Mouse (Mus musculus): ENCODE measurements around the gene Usp39.

Usp39 gene

GRCm38 (mm10) chr6:72352636-72353405 lies 7.8 kb upstream of the Usp39 start:
- DNase-seq (ENCODE audit: low spot score in 2 of 2): no peak

DNA sequence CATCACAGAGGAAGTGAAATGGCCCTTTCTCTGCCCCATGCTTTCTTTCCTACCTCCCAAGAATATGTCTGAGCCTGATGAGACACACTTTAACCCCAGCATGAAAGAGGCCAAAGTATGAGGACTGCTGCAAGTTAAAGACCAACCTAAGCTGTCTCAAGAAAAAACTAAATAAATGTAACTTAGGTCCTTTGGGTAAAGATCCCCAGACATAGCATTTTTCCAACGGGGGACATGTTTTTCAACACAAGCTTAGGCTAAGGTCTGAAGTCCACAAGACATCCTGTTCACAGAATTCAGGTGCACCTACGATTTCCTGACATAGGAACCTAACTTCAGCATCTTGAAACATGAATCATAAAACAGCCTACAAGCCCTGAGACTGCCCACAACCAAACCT lies 5.2 kb upstream of the Usp39 start:
- DNase-seq (ENCODE audit: low spot score in 2 of 2): no peak

DNA sequence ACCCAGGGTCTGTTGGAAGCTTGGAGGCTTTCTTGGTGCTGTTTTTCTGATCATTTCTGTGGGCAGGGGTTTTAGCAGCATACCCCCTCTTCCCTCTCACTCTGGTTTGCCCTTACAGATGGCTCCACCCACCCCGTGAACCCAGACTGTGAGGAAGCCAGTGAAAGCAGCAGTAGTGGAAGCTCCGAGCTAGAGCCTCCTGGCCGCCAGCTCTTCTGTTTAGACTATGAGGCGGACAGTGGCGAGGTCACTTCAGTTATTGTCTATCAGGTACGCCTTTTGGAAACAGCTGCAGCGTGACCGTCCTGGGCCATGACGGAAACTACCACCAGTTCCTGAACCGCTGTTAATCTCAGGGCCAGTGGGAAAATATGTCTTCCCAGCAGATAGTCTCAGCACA lies 3.4 kb upstream of the Usp39 start:
- DNase-seq (ENCODE audit: low spot score in 2 of 2): no peak

DNA sequence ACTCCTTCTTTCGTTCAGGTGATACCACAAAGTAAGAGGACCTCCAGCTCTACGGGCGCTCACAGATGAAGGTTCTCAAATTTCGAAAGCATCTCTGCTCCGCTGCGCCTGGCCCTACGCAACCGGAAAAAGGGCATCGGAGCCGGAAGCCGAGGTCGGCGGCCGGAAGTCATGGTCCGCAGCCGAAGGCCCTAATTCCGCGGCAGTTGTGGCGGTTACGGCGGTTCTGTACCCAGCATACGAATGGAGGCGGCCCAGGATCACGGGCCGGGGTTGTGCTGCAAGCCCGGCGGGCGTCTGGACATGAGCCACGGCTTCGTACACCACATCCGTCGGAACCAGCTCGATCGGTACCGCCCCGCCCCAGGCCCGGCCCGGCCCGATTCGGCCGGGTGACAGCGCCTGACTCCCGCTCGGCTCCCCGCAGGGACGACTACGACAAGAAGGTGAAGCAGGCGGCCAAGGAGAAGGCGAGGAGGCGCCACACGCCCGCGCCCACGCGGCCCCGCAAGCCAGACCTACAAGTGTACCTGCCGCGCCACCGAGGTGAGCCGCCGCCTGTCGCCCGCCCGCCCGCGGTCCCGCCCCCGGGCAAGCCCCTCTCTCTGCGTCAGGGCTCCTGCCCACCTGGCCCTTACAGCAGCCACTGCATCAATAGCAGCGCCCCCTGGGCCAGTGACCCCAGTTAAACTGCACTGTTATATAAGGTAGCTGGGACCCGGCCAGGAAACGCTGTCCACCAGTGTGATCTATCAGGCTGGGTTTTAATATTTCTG lies 2.4 kb upstream of the Usp39 start, which contains the start of gene 0610030E20Rik:
Gene 0610030E20Rik, plus strand, starts transcription at position 152 of the 776 bp plus-strand sequence.
- peak in 1 of 2 experiments; percentile 70 for DNase-seq (ENCODE audit: low spot score in 2 of 2)

- no peak for DNase-seq (ENCODE audit: low spot score in 2 of 2)
Observed at GRCm38 (mm10) chr6:72346261-72346660, 1.3 kb upstream of the Usp39 start.

DNA sequence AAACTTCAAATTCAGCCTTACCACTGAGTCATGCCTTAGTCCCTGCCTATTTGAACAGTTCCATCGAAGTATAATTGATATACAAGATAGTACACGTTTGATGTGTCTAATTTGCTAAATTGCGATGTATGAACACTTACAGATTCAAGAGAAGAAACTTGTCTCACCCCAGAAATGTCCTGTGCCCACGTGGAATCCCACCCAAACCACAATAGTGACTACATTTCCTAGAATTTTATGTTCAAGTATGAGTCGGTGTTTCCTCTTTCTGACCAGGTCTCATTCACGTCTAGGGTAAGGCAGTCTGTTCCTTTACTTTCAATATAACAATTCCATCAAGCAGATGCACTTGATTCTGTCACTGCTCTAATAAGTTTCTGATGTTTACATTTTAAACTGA lies 649 bp upstream of the Usp39 start:
- DNase-seq (ENCODE audit: low spot score in 2 of 2): no peak

DNA sequence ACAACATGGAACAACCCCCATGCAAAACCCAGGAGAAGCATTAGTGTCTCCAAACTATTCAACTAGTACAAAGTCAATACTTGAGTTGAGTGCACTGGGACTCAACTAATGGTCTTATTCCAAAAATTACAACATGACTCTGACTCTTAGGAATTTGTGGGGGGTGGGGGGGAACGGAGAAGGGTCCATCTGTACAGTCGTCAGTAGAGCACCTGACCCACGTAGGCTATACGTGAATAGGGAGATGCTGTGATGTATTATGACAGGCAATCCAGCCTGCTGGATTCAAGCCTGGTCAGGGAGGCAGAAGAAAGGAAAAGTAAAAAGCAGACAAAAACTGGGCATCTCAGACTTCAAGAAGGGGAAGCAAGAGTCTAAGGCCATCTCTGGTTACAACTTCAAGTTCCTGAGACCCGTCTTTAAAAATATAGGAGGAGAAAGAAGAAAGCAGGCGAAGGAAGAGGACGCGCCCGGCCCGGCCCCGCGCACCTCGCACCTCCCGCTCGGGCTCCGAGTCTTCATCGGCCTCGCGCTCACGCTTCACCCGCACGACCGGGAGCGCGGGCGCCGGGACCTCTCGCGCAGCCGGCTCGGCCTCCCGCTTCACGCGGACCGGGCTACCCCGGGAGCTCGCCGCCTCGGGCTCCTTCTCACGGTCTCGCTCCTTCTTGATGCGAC lies 449 bp downstream of the Usp39 start:
- DNase-seq (ENCODE audit: low spot score in 2 of 2): no peak

- no peak for DNase-seq (ENCODE audit: low spot score in 2 of 2)
Observed at GRCm38 (mm10) chr6:72340481-72340880, 4.5 kb downstream of the Usp39 start.

- DNase-seq (ENCODE audit: low spot score in 2 of 2): no peak
Observed at GRCm38 (mm10) chr6:72333111-72333510, 11.9 kb downstream of the Usp39 start.

- no peak for DNase-seq (ENCODE audit: low spot score in 2 of 2)
Observed at GRCm38 (mm10) chr6:72330133-72330532, 14.9 kb downstream of the Usp39 start.

DNA sequence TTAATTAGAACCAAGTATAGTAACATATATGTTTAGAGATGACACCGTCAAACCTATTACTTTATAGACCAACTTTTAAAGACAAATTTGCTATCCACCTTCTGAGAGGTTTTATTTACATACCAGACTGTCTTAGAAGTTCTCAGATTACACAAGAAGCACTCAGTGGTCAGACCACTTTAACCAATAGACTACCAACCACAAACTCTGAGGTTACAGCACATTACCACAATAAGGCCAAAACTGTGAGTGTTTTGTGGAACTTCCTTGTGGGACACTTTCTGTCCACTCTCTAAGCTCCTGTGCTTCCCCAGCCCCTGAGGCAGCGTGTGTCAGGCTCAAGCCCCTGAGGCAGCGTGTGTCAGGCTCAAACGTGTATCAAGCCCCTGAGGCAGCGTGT lies 16.0 kb downstream of the Usp39 start:
- no peak for DNase-seq (ENCODE audit: low spot score in 2 of 2)

GRCm38 (mm10) chr6:72326274-72326673 lies 18.7 kb downstream of the Usp39 start:
- DNase-seq (ENCODE audit: low spot score in 2 of 2): peak in 1 of 2 experiments; percentile 57

- no peak for DNase-seq (ENCODE audit: low spot score in 2 of 2)
Observed at GRCm38 (mm10) chr6:72323786-72324508, 21.0 kb downstream of the Usp39 start.

DNA sequence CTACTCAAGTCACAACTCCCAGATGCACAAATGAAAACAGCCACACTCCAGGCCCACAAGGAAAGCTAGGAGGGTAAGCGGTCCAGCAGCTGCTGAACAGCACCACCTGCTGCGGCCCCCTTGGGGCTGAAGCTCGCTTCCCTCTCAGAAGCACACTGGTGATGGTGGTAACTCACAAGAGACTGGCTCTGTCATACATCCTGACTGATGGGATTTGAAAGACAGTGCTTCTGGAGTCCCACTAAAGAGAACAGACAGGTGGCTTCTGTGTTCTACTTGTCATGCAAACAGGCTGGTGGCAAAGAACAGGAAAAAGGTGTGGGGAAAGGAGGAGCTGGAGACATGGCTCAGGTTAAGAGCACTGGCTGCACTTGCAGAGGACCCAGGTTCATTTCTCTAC lies 22.0 kb downstream of the Usp39 start:
- DNase-seq (ENCODE audit: low spot score in 2 of 2): no peak

GRCm38 (mm10) chr6:72319019-72319418 lies 26.0 kb downstream of the Usp39 start:
- peak in 1 of 2 experiments; percentile 57 for DNase-seq (ENCODE audit: low spot score in 2 of 2)

DNA sequence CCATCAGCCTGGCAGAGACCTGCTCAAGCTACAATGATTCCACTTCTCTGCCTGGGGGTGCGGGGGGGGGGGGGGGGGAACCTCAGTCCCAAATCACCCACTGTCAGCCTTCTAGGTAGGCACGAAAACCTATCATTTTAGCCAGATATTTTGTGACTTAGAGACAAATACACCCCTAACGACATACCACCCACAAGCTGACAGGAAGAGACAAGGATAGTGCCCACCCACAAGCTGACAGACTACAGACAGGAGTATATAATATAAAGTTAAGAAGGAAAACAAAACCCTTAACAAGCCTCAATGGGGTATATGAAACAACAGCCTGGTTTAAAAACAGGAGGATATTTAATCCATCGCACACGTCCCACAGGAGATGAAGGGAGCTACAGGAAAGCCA lies 26.5 kb downstream of the Usp39 start:
- DNase-seq (ENCODE audit: low spot score in 2 of 2): no peak

GRCm38 (mm10) chr6:72316044-72316443 lies 28.9 kb downstream of the Usp39 start:
- no peak for DNase-seq (ENCODE audit: low spot score in 2 of 2)

DNA sequence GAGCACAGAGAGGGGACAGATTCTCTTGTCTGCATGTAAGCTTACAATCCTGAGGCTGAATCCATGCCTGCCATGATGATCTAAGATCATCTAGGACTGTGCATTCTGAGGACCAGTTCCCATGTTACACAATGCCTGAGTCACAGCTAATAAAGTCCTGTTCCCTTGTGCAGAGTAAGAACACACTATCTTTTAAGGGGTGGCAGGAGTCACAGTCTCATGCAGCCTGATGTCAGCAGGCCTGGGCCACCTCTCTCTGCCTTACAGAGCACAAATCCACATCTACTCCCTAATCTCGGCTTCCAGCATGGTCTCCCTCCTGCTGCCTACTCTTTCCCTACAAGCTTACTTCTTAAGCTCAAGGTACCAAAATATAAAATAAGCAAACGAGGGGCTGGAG lies 29.6 kb downstream of the Usp39 start:
- DNase-seq (ENCODE audit: low spot score in 2 of 2): no peak

GRCm38 (mm10) chr6:72313124-72313867 lies 31.7 kb downstream of the Usp39 start:
- DNase-seq (ENCODE audit: low spot score in 2 of 2): no peak

GRCm38 (mm10) chr6:72312198-72312597 lies 32.8 kb downstream of the Usp39 start:
- no peak for DNase-seq (ENCODE audit: low spot score in 2 of 2)

DNA sequence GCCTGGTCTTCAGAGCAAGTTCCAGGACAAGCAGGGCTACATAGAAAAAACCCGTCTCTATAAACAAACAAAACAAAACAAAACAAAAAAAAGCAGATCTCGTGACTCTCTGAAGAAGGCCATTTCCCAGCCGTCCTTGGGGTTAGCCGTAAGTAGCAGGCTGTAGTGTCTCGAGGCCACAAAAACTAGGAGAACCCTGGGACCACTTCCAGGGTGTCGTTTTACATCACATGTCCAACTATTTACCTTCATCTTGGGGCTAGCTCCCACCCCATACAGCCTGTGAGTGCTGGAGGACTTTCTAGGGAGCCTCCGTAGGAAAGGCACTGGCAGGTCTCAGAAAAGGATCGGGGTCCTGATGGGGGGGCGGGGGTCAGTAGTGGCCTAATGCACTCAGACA lies 41.5 kb downstream of the Usp39 start:
- no peak for DNase-seq (ENCODE audit: low spot score in 2 of 2)

Data from left cerebral cortex, adult 9 months (tissue).